Mouse (Mus musculus) lung, postnatal 0 days (tissue): ENCODE measurements around the gene Eif3d.

Experiments
- CTCF ChIP-seq: IDR thresholded peaks from 2 replicates; pipeline ENCODE4 v1.5.1; 2016; ENCODE audit warnings: antibody characterized with exemption, mild to moderate bottlenecking
- EP300 ChIP-seq: IDR thresholded peaks from 2 replicates; pipeline ENCODE4 v1.6.1; 2016; ENCODE audit warnings: antibody characterized with exemption, mild to moderate bottlenecking, control low read depth

- TF ChIP-seq CTCF: no peak
- no peak for TF ChIP-seq EP300
Measured at GRCm38 (mm10) chr15:77930986-77931688, 39.5 kb downstream of the Eif3d start.
